Mouse (Mus musculus) limb, embryonic 12.5 days (tissue): Measurements from ENCODE around the gene Ssbp1. TPM values are rescaled to one million over a fixed set of nuclear protein-coding genes. Genes with fewer than 3 reads are reported as not detected.

ENCODE experiments used
- ATAC-seq: fragments of 200-750 bp; cut with Nextera tagmentation; 2 replicates; pipeline ENCODE4 v1.8.0; 2017; ENCODE audit warnings: low read depth, moderate TSS enrichment; ENCODE audit not compliant: insufficient number of reproducible peaks, insufficient read depth, low FRiP score, low TSS enrichment
- H3K27ac ChIP-seq: fragments of 300-500 bp; sonication (generic); 2 replicates; pipeline ENCODE4 v1.5.1; 2016; ENCODE audit warnings: mild to moderate bottlenecking, moderate library complexity
- H3K27me3 ChIP-seq: fragments of 300-500 bp; sonication (generic); 2 replicates; pipeline ENCODE4 v1.6.1; 2016; ENCODE audit warnings: mild to moderate bottlenecking, moderate library complexity
- H3K36me3 ChIP-seq: fragments of 300-500 bp; sonication (generic); 2 replicates; pipeline ENCODE4 v1.6.1; 2016; ENCODE audit warnings: mild to moderate bottlenecking, moderate library complexity
- H3K4me1 ChIP-seq: fragments of 300-500 bp; sonication (generic); replicated peaks from 2 replicates; pipeline ENCODE4 v1.6.1; 2016
- H3K4me2 ChIP-seq: fragments of 300-500 bp; sonication (generic); 2 replicates; pipeline ENCODE4 v1.6.1; 2016; ENCODE audit warnings: mild to moderate bottlenecking, moderate library complexity
- H3K4me3 ChIP-seq: fragments of 300-500 bp; sonication (generic); replicated peaks from 2 replicates; pipeline ENCODE4 v1.5.1; 2016; ENCODE audit warnings: mild to moderate bottlenecking
- H3K9ac ChIP-seq: fragments of 300-500 bp; sonication (generic); replicated peaks from 2 replicates; pipeline ENCODE4 v1.6.1; 2016; ENCODE audit warnings: mild to moderate bottlenecking, moderate library complexity
- H3K9me3 ChIP-seq: fragments of 300-500 bp; sonication (generic); 2 replicates; pipeline ENCODE4 v1.6.1; 2016; ENCODE audit warnings: mild to moderate bottlenecking, moderate library complexity
- WGBS: fragments of 180-500 bp; shearing (Covaris S2); methylation state at CpG from one replicate; pipeline ENCODE4 v1.1.7; 2016; 5-methylcytosine and 5-hydroxymethylcytosine counted together
- polyA plus RNA-seq: library from polyadenylated mRNA; unstranded; fragments of >200 nt; fragmentation: Nextera tagmentation; extraction: Ambion mirVana; gene quantifications from 2 replicates; pipeline ENCODE4 v1.2.1, GENCODE M21; 2016

The Ssbp1 gene
- polyA plus RNA-seq, 1 experiment from 2014 or later: 197 TPM

DNA sequence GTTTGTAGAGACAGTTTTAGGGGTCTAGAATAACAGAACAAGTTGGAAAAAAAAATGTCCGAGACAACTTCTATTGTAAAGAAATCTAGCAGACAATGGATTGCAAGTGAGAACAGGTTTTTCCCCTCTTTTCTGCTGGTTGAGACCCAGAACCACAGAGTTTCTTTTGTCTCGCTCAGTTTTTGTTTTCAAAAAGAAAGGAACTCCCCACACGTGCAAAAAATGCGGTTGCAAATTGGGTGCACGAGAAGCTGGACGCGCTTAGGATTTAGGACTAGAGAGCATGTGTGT is 513 bp downstream of the Ssbp1 start:
- no peak for ATAC-seq
- H3K9ac ChIP-seq: peak overlapping the region; percentile 97
- no peaks in the 10 kb centered on the region for H3K9me3 ChIP-seq
- H3K4me3 ChIP-seq: peak overlapping the region; percentile 70
- peak overlapping the region; percentile 98 for H3K27ac ChIP-seq
- H3K4me1 ChIP-seq: no peaks in the 10 kb centered on the region; the same call in 1 of the 2 replicates
- peaks cover 33% of the 10 kb centered on the region for H3K36me3 ChIP-seq
- H3K27me3 ChIP-seq: no peaks in the 10 kb centered on the region
- H3K4me2 ChIP-seq: peak overlapping the region; percentile 70
- WGBS: under 1% methylated on average over 7 of the region's 7 CpGs

GRCm38 (mm10) chr6:40476132-40476531 is 5.0 kb downstream of the Ssbp1 start:
- Histone ChIP-seq H3K27ac (no peak overlapping the region), H3K9me3 (no peaks in the 10 kb centered on the region), H3K4me2 (no peak overlapping the region), H3K36me3 (peaks cover 56% of the 10 kb centered on the region), H3K9ac (no peak overlapping the region), H3K27me3 (no peaks in the 10 kb centered on the region), H3K4me1 (no peaks in the 10 kb centered on the region; the same call in 1 of the 2 replicates), H3K4me3 (no peak overlapping the region)
- WGBS: 91% methylated on average over 4 of the region's 4 CpGs
- ATAC-seq: no peak

DNA sequence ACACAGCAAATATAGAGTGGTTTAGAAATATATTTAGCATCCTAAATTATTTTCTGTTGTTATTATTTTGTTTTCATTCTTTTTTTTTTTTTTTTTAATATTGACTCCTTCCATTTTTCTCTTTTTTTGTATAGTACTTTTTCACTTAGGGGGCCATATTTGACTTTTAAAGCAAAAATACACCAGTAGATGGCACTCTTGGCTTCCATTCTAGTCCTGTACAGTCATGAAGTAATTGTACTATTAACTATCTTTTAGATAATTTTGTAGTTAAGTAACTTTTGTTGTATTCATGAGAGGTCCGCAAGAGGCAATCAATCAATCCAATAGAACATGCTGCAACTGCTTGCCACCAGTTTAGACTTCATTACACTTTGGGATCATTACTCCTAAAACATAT is 8.6 kb downstream of the Ssbp1 start:
- H3K4me2 ChIP-seq: no peak overlapping the region
- no peak overlapping the region for H3K9ac ChIP-seq
- H3K27ac ChIP-seq: no peak overlapping the region
- peaks cover 72% of the 10 kb centered on the region for H3K36me3 ChIP-seq
- no peak overlapping the region for H3K4me3 ChIP-seq
- H3K4me1 ChIP-seq: no peaks in the 10 kb centered on the region
- WGBS: 93% methylated on average over 1 of the region's 1 CpGs
- ATAC-seq: no peak
- H3K9me3 ChIP-seq: no peaks in the 10 kb centered on the region
- H3K27me3 ChIP-seq: no peaks in the 10 kb centered on the region

DNA sequence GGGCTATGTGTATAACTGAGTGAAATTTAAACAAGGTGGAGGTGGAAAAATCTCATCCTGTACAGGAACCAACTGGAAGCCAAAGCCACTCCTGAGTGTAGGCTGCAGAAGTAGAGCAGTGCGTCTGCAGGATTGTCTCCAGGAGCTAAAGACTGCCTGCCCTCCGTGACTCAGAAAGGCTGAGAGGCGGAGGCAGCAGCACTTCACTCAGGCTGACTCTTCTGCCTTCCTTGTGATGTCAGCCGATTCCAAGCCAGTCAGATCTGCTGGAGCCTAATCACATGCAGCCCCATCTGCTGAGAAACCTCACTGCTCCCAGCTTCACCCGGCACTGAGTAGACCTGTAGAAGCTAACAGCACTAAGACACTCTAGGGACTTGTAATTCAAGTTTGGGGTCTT is 11.2 kb downstream of the Ssbp1 start:
- H3K36me3 ChIP-seq: peaks cover 64% of the 10 kb centered on the region
- H3K9ac ChIP-seq: no peak overlapping the region
- H3K9me3 ChIP-seq: no peaks in the 10 kb centered on the region
- no peaks in the 10 kb centered on the region for H3K27me3 ChIP-seq
- no peaks in the 10 kb centered on the region for H3K4me1 ChIP-seq
- WGBS: 94% methylated on average over 5 of the region's 5 CpGs
- no peak for ATAC-seq
- H3K4me3 ChIP-seq: no peak overlapping the region
- H3K4me2 ChIP-seq: no peak overlapping the region
- H3K27ac ChIP-seq: no peak overlapping the region

DNA sequence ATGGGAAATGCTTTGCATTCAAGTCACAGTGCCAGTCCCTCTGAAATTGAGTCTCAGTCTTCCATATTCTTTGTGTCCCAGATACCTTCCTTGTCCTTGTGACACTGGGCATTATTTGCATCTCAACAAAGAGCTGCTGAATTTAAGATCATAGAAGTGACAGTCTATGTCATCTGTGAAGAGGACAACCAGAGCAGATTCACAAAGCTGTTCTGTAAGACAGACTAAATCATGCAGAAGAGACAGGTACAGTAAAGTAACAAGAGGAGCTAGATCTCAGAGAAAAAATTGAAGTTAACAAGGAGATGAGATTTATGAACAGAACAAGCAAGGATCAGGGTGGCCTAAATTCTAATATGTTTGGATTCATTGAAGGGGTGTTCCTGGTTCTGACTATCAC is 19.8 kb downstream of the Ssbp1 start, which contains the start of gene Tas2r137:
TSS of gene Tas2r137 (plus strand) at position 301 of the 400 bp plus-strand sequence.
- Histone ChIP-seq H3K4me2 (no peak within 1 kb of the TSS), H3K9ac (no peak within 1 kb of the TSS), H3K27ac (no peak within 1 kb of the TSS), H3K4me3 (no peak within 1 kb of the TSS), H3K27me3 (no peaks in the 10 kb centered on the region), H3K9me3 (no peaks in the 10 kb centered on the region), H3K36me3 (0 out of 2 replicates have a peak, but pooled peaks cover 3% of the 10 kb centered on the region), H3K4me1 (no peaks in the 10 kb centered on the region)
- ATAC-seq: no peak

- whole genome bisulfite sequencing: 92% methylated on average over 3 of the region's 3 CpGs
- Histone ChIP-seq H3K9ac (no peak within 1 kb of the TSS), H3K4me3 (no peak within 1 kb of the TSS), H3K36me3 (no peaks in the 10 kb centered on the region), H3K4me1 (no peaks in the 10 kb centered on the region), H3K27ac (no peak within 1 kb of the TSS), H3K4me2 (no peak within 1 kb of the TSS), H3K9me3 (no peaks in the 10 kb centered on the region), H3K27me3 (no peaks in the 10 kb centered on the region)
- no peak for ATAC-seq
Observed at GRCm38 (mm10) chr6:40493229-40493628, 22.1 kb downstream of the Ssbp1 start, which contains the start of gene Tas2r108. Gene Tas2r108, plus strand, starts transcription at chr6:40493529.

DNA sequence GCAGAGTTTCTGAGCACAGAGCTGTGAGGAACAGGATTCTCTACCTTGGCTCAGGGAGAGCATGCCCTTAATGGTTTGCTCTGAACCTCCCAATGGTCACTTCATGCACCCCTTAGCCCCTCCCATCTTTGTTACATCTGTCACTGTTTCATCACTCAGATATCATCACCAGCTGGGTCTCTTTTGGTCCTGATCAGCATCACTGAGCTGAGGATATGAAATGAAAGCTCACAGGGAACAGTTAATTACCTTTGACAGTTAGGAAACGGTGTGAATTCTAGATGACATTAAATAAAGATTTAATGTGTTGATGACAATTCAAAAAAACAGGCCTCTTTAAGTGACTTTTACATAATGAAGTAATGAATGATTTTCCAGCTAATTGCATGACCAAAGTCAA is 48.3 kb downstream of the Ssbp1 start, which contains the start of gene Prss37:
TSS of gene Prss37 (minus strand) at position 101 of the 400 bp plus-strand sequence.
- WGBS: 77% methylated on average over 1 of the region's 1 CpGs
- ATAC-seq: no peak

More for the DNA sequence above, 48.3 kb downstream of the Ssbp1 start, which contains the start of gene Prss37:
- Histone ChIP-seq H3K9me3 (no peaks in the 10 kb centered on the region), H3K4me3 (no peak within 1 kb of the TSS), H3K4me2 (no peak within 1 kb of the TSS), H3K27me3 (no peaks in the 10 kb centered on the region), H3K27ac (no peak within 1 kb of the TSS), H3K4me1 (no peaks in the 10 kb centered on the region), H3K9ac (no peak within 1 kb of the TSS), H3K36me3 (no peaks in the 10 kb centered on the region)

Other genes with a start within 250 kb of the Ssbp1 start
- gene Agk, start 146.2 kb upstream of the Ssbp1 start, polyA plus RNA-seq: 42.3 and 45.5 TPM in 2 replicates
- gene E330009J07Rik, start 35.2 kb upstream of the Ssbp1 start, polyA plus RNA-seq: 14.5 and 14.8 TPM in 2 replicates
- gene Wee2, start 32.3 kb upstream of the Ssbp1 start, polyA plus RNA-seq: 0.27 TPM in 1 of 2 replicates, not detected in the other
- gene Tas2r137, start 19.9 kb downstream of the Ssbp1 start, polyA plus RNA-seq: not detected in 2 replicates
- gene Tas2r108, start 22.2 kb downstream of the Ssbp1 start, polyA plus RNA-seq: not detected in 2 replicates
- not detected in 2 replicates for gene Prss37, start 48.2 kb downstream of the Ssbp1 start, polyA plus RNA-seq
- 0.21 TPM in 1 of 2 replicates, not detected in the other for gene Olfr461, start 83.7 kb downstream of the Ssbp1 start, polyA plus RNA-seq
- gene Olfr460, start 98.1 kb downstream of the Ssbp1 start, polyA plus RNA-seq: not detected in 2 replicates
- gene Clec5a, start 114.5 kb downstream of the Ssbp1 start, polyA plus RNA-seq: 0.43 and 0.92 TPM in 2 replicates
- not detected in 2 replicates for gene Tas2r138, start 142.0 kb downstream of the Ssbp1 start, polyA plus RNA-seq
- gene Mgam, start 157.5 kb downstream of the Ssbp1 start, polyA plus RNA-seq: not detected in 2 replicates